Mouse (Mus musculus): ENCODE measurements around the gene Mtif3. TPM values are rescaled to one million over a fixed set of nuclear protein-coding genes. Genes with fewer than 3 reads are reported as not detected.
"Not testable (repeated sequence)": the region's sequence is repeated elsewhere in the genome, so short reads cannot be mapped to it uniquely, and the experiment has no call there.

Gene Mtif3
- total RNA-seq, 2 experiments from 2014 or later: 17.4 to 18.4 TPM

- DNase-seq (ENCODE audit: extremely low spot score in 1 of 2, low spot score in 1 of 2): no peak
Observed at GRCm38 (mm10) chr5:146956678-146957077, 6.9 kb downstream of the Mtif3 start.

GRCm38 (mm10) chr5:146955651-146956050 lies 7.9 kb downstream of the Mtif3 start:
- DNase-seq (ENCODE audit: extremely low spot score in 1 of 2, low spot score in 1 of 2): no peak

DNA sequence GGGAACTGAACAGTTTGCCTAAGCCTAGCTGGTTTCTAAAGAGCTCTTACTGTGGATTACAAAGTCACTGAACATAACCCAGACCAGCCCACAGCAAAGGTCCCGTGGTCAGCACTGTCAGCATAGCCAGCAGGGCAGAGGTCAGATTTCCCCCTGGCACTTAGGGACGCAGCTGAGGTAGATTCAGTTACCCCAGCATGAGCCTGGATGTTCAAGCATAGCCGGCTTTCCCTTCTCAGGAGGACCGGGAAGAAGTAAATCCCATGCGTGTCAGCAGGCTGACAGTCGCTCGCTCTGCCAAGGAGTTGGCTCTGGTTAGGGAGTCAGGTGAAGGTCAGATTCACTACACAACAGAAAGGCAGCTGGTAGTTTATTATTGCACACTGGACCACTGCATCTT lies 9.0 kb downstream of the Mtif3 start:
- no peak for DNase-seq (ENCODE audit: extremely low spot score in 1 of 2, low spot score in 1 of 2)

- DNase-seq (ENCODE audit: extremely low spot score in 1 of 2, low spot score in 1 of 2): peak; percentile 68 to 75
Observed at GRCm38 (mm10) chr5:146948508-146949088, 15.0 kb downstream of the Mtif3 start, which contains the start of gene Gtf3a. TSS of gene Gtf3a (plus strand) at chr5:146948657.

DNA sequence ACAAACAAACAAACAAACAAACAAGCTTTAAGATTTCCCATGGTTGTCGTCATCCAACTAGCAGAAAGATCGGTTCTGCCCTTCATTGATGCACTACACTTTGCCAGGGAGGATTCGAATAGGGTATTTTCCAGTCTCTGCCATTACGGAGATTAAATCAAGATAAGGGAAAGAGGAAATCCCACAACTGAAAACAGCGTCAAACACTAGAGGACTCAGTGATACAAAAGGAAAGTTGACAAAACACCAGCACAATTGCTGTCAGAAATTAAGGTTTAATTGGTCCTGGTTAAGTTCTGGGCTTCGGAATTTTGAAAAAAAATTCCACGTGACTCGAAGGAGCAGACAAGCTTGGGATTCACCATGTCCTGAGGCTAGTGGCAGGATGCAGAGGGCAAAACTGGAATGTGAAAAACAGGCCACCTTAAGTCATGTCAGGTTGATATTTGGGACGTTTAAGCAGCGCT lies 15.5 kb downstream of the Mtif3 start:
- no peak for DNase-seq (ENCODE audit: extremely low spot score in 1 of 2, low spot score in 1 of 2)

GRCm38 (mm10) chr5:146947497-146947896 lies 16.1 kb downstream of the Mtif3 start:
- DNase-seq (ENCODE audit: extremely low spot score in 1 of 2, low spot score in 1 of 2): no peak

DNA sequence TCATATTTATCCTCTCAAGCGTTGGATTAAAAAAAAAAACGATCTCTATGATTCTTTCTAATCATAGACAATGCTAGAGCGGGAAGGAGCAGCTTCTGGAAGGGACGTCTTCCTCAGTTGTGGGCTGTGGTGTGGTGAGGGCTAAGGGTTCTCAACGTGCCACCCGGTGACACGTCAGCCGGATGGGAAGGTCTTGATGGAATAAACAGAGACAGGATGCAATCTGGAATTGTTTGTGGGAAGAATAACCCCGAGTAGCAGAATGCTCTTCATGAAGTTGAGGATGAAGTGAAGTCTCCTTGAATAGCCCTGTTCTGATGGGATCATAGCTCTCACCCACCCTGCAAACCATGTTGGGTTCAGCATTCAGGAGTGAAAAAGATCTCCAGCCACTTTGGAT lies 16.9 kb downstream of the Mtif3 start:
- no peak for DNase-seq (ENCODE audit: extremely low spot score in 1 of 2, low spot score in 1 of 2)

GRCm38 (mm10) chr5:146944568-146944967 lies 19.0 kb downstream of the Mtif3 start:
- no peak for DNase-seq (ENCODE audit: extremely low spot score in 1 of 2, low spot score in 1 of 2)

GRCm38 (mm10) chr5:146942965-146943364 lies 20.6 kb downstream of the Mtif3 start:
- DNase-seq (ENCODE audit: extremely low spot score in 1 of 2, low spot score in 1 of 2): no peak

- DNase-seq (ENCODE audit: extremely low spot score in 1 of 2, low spot score in 1 of 2): not testable (repeated sequence)
Observed at GRCm38 (mm10) chr5:146941939-146942338, 21.7 kb downstream of the Mtif3 start.

GRCm38 (mm10) chr5:146940219-146940618 lies 23.4 kb downstream of the Mtif3 start:
- DNase-seq (ENCODE audit: extremely low spot score in 1 of 2, low spot score in 1 of 2): no peak

DNA sequence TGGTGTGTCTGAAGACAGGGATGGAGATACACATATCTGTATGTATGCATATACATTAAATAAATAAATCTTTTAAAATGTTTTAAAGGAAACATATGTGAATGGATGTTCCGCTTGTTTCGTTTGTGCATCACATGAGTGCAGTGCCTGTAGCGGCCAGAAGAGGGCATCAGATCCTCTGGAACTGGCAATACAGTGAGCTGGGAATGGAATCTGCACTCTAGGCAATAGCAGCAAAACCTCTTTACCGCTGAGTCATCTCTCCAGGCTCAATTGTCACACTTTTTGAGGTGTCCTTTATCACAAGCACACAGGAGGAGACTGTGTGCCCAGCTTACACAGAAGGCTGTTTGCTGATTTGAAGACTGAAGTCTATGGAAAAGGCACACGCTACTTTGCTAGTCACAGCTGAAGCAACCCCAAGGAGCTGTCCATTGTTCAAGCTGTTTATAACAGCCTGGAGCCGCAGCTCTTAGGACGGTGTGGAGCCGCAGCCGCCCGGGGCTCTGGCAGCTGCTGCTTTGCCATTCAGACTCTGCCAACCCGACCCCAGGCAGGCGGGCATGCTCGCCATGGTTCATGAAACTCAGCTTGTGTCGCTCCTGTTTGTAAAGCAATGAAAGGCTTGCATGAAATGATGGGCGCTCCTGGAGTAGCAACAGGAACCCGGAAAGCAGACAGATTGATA lies 24.3 kb downstream of the Mtif3 start:
- peak in 1 of 2 experiments; percentile 33 for DNase-seq (ENCODE audit: extremely low spot score in 1 of 2, low spot score in 1 of 2)

DNA sequence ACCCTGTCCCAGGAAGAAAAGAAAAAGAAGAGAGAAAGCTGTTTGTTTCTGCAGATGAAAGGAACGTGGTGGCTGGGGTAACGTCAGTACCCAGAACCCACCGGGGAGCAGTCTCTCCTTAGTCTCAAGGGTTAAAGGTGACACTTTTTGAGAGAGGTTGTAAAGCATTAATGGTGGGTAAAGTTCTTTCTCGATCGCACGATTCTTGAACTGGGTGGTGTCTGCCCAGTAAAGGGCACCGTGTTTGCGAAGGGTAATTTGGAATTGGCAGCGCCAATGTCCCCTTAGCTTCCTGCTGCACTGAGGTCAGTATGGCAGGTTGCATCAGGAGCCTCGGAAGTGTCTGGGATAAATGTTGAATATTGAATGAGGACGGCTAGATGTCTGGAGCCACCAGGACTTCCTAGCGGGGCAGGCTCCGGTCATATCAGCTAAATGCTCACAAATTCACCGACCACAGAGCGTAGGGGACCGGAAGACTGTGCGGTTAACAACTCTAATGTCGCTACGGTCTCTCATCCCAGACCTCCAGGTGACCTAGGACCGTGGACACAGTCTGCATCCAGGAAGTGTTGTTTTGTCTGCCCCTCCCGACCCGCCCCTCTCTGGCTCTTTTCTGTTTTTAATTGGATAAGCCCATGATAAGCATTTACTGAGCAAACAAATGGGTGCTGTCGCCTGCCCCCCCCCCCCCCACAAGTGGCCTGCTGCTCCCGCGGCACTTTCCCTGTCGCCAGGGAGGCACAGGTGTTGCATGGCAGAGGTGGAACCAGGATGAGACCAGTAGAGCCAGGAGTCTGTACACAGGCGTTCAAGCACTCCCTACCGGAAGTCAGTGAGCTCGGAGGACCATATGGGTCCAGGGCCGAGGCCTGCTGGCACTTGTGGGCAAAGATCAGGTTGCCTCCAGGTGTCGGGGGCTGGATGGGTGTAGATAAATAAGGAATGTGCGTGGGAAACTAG lies 25.8 kb downstream of the Mtif3 start:
- DNase-seq (ENCODE audit: extremely low spot score in 1 of 2, low spot score in 1 of 2): no peak

DNA sequence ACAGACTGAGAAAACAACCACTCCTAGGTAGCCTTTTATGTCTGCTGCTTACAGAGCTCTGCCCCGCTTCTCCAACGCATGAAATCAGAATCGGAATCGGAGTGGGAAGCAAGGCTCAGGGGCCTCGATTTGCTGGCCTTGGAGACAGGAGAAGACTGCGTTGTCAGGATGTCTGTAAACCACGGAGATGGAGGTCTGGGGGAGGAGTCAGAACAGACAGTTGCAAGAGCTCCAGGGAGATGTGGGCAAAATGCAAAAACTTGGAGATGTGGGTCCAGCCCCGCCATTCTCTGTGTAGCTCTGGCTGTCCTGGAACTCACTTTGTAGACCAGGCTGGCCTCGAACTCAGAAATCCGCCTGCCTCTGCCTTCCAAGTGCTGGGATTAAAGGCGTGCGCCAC lies 30.1 kb downstream of the Mtif3 start:
- DNase-seq (ENCODE audit: extremely low spot score in 1 of 2, low spot score in 1 of 2): no peak

GRCm38 (mm10) chr5:146931904-146932553 lies 31.6 kb downstream of the Mtif3 start:
- no peak for DNase-seq (ENCODE audit: extremely low spot score in 1 of 2, low spot score in 1 of 2)

DNA sequence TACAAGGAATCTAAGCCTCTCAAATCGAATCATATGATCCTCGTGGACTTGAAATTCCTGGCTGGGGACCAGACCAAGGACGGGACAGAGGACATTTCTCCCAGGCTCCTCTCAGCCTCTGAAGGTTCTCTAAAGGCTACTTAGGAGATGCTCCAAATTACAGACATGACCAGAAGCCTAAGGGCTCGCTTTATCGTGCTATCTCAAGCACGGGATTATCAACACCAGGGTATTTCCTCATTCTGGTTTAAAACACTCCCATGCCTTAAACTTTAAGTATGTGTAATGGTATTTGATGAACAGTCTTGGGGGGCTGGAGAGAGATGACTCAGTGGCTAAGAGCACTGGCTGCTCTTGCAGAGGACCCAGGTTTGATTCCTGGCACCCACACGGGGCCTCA lies 32.2 kb downstream of the Mtif3 start:
- DNase-seq (ENCODE audit: extremely low spot score in 1 of 2, low spot score in 1 of 2): no peak

DNA sequence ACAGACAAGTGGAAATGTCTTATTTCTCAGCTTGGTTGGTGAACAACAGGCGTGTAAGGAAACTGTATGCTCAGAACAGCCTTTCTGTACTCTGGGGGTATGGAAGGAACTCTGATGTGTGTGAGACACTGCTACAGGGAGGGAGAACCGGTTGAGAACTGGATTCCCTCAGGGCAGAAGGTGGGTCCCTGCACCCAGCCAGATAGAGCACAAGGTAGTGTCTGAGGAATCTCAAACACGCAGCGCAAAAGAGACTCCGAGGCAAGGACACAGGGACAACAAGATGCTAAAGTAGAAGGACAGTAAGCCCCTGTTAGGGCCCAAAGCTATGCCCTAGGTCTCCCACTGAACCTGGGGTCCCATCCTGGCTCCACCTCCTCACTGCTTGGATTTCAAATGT lies 36.9 kb downstream of the Mtif3 start:
- DNase-seq (ENCODE audit: extremely low spot score in 1 of 2, low spot score in 1 of 2): no peak

DNA sequence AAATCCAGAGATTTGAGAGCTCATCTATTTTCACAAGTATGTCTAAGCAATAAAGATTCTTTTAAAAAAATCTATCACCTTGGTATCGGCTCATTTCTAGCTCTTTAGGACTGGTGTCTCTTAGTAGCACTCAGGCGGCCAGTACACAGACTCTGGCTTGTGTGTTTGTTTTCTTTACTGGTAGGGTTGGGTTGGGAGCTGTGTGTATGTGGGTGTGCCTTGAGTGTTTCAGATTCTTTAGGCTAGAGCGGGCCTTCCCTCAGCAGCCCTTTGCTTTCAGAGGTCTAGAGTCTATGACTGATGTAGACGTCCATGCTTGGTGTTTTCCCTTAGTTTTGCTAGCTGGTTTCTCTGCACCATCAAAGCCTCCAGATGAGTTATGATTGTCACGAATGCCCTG lies 40.1 kb downstream of the Mtif3 start:
- no peak for DNase-seq (ENCODE audit: extremely low spot score in 1 of 2, low spot score in 1 of 2)

DNA sequence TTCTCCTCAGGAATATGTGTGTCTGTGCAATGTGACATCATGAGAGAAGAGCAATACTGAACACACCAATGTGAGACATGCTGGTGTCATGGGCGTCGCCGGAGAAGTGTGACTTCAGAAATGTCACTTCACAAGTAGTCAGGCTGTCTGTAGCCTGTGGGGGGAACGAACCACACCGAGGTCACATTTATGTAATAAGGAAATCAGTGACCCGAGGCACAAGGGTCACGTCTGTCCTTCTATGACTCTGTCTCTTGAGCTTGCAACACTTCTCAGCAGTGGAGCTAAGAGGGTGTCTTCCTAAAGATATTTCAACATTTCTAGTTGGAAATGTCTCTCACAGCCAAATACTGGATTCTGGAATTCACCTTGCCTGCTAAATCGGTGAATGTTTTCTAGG lies 42.4 kb downstream of the Mtif3 start:
- DNase-seq (ENCODE audit: extremely low spot score in 1 of 2, low spot score in 1 of 2): no peak

DNA sequence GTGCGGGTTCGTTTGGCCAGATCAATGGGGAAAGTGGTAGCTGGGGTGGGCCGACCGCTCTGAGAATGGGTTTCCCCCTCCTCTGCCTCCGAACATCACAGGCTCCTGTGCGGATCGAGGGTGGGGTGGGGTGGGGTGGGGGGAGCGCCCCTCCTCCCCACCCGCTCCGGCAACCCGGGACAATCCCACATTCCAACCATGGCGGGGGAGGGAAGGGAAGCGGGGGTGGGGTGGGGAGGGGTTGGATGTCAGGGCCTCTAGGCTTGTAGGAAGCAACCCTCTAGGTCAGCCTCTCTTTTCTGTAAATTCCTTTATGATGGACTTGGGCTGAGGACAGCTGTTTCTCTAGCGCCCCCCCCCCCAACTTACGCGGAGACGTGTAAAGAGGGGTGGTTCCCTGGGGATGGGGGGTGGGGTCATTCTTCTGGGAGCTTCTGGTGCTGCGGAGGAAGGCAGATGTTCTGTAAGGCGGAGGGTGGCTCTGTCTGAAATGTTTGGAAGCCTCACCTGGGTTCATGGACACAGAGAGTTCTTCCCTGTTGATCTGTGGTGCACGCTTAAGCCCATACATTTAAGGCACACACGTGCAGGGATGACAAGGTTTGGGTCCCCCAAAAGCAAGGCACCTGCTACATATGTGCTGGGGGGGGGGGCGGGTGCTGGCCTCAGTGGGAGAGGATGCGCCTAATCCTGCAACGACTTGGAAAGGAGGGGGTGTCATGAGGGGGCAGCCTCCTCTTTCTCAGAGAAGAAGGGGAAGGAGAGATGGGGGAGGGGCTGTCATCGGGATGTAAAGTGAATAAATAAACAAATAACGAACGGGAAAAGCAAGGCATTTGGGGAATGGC lies 43.1 kb downstream of the Mtif3 start:
- DNase-seq (ENCODE audit: extremely low spot score in 1 of 2, low spot score in 1 of 2): no peak

Measured in layer of hippocampus, postnatal 25 days (tissue).